Mouse (Mus musculus) liver, adult 2 months (tissue): Measurements from ENCODE around the gene Camkmt. TPM values are rescaled to one million over a fixed set of nuclear protein-coding genes. Genes with fewer than 3 reads are reported as not detected.

Source experiments
- DNase-seq: peaks from one replicate; pipeline ENCODE4 v3.0.0-alpha.2; 2011; ENCODE audit warnings: low read depth, low spot score; ENCODE audit errors: extremely low read depth
- H3K27ac ChIP-seq: fragments of 200-500 bp; replicated peaks from 2 replicates; pipeline ENCODE4 v1.5.1; 2012; ENCODE audit warnings: low read depth, mild to moderate bottlenecking, control low read depth, inconsistent platforms, low read length; ENCODE audit not compliant: insufficient read depth
- H3K27me3 ChIP-seq: fragments of 200-500 bp; 2 replicates; pipeline ENCODE4 v1.6.1; 2012; ENCODE audit warnings: mild to moderate bottlenecking, moderate library complexity, low read length, inconsistent platforms; ENCODE audit not compliant: control insufficient read depth, insufficient read depth
- H3K36me3 ChIP-seq: fragments of 200-500 bp; 2 replicates; pipeline ENCODE4 v1.6.1; 2012; ENCODE audit warnings: low read length, inconsistent platforms; ENCODE audit not compliant: control insufficient read depth, insufficient read depth
- H3K4me1 ChIP-seq: fragments of 200-500 bp; 2 replicates; pipeline ENCODE4 v1.6.1; 2011; ENCODE audit warnings: low read length; ENCODE audit not compliant: control insufficient read depth, insufficient read depth
- H3K4me3 ChIP-seq: fragments of 200-500 bp; 2 replicates; pipeline ENCODE4 v1.5.1; 2011; ENCODE audit warnings: low read depth, mild to moderate bottlenecking, control low read depth, low read length, moderate library complexity; ENCODE audit not compliant: insufficient read depth
- H3K79me2 ChIP-seq: fragments of 200-500 bp; 2 replicates; pipeline ENCODE4 v1.6.1; 2012; ENCODE audit warnings: inconsistent platforms, mild to moderate bottlenecking, low read length, moderate library complexity; ENCODE audit not compliant: control insufficient read depth, insufficient read depth
- H3K9ac ChIP-seq: fragments of 200-500 bp; 2 replicates; pipeline ENCODE4 v1.6.1; 2012; ENCODE audit warnings: low read depth, mild to moderate bottlenecking, control low read depth, inconsistent platforms, low read length
- CTCF ChIP-seq: fragments of 200-500 bp; IDR thresholded peaks from 2 replicates; pipeline ENCODE4 v1.5.1; 2011; ENCODE audit warnings: low read depth, low read length, control low read depth
- POLR2A ChIP-seq: fragments of 200-500 bp; IDR thresholded peaks from 2 replicates; pipeline ENCODE4 v1.6.1; 2011; ENCODE audit warnings: low read length, control low read depth; ENCODE audit not compliant: insufficient read depth; ENCODE audit errors: extremely low read depth
- WGBS: fragments of 180-500 bp; shearing (Covaris S2); methylation state at CpG from one replicate; pipeline ENCODE4 v1.1.7; 2018; 5-methylcytosine and 5-hydroxymethylcytosine counted together
- polyA plus RNA-seq: library from polyadenylated mRNA; depleted of rRNA; stranded (reverse); fragments of >200 nt; gene quantifications from 2 replicates; pipeline ENCODE4 v1.2.3, GENCODE M21; 2012; rRNA removed
- total RNA-seq: library from RNA; depleted of rRNA; stranded (reverse); fragments of >200 nt; gene quantifications from 2 replicates; pipeline ENCODE4 v1.2.3, GENCODE M21; 2014; rRNA removed

The Camkmt gene
- total and polyA plus RNA-seq, 2 experiments = 1.7 to 2.0 TPM

- no peaks in the 10 kb centered on the region for H3K36me3 ChIP-seq
- H3K4me1 ChIP-seq = no peaks in the 10 kb centered on the region
- TF ChIP-seq POLR2A = no peak
- no peak for TF ChIP-seq CTCF
- DNase-seq = no peak
- no peaks in the 10 kb centered on the region for H3K79me2 ChIP-seq
- no peak overlapping the region for H3K4me3 ChIP-seq
- H3K9ac ChIP-seq = no peak overlapping the region
- no peaks in the 10 kb centered on the region for H3K27me3 ChIP-seq
- no peak overlapping the region for H3K27ac ChIP-seq
- 81% methylated on average over 15 of the region's 15 CpGs for WGBS
These were observed 416.1 kb downstream of the Camkmt start for GRCm38 (mm10) chr17:85506206-85507088.

- 94% methylated on average over 4 of the region's 4 CpGs for WGBS
- Histone ChIP-seq H3K4me1 (no peaks in the 10 kb centered on the region), H3K27me3 (no peaks in the 10 kb centered on the region), H3K36me3 (no peaks in the 10 kb centered on the region), H3K79me2 (no peaks in the 10 kb centered on the region), H3K27ac (no peak overlapping the region), H3K4me3 (no peak overlapping the region), H3K9ac (no peak overlapping the region)
- TF ChIP-seq CTCF (no peak), POLR2A (no peak)
- no peak for DNase-seq
These were observed 416.7 kb downstream of the Camkmt start for GRCm38 (mm10) chr17:85507089-85507460.

Other genes starting within 250 kb of the Camkmt start
- gene Ppm1b, start 133.8 kb upstream of the Camkmt start, total RNA-seq = 83.6 and 84.0 TPM in 2 replicates
- gene Ppm1b, start 133.8 kb upstream of the Camkmt start, polyA plus RNA-seq = 32.6 and 44.7 TPM in 2 replicates
- 50.2 and 111 TPM in 2 replicates for gene Slc3a1, start 62.2 kb upstream of the Camkmt start, total RNA-seq
- gene Slc3a1, start 62.2 kb upstream of the Camkmt start, polyA plus RNA-seq = 16.3 and 20.0 TPM in 2 replicates
- 13.4 and 14.0 TPM in 2 replicates for gene Prepl, start 311 bp upstream of the Camkmt start, total RNA-seq
- 7.1 and 10.3 TPM in 2 replicates for gene Prepl, start 311 bp upstream of the Camkmt start, polyA plus RNA-seq